In genomic region chr3:117061831-117062230, GRCm38 (mm10) we compare ENCODE assay signal across 9 mouse cellular contexts.
A peak's percentile ranks its signal among the peaks of the same experiment; 100 is the strongest.
DNase-seq lines count a peak whose midpoint lies in the region; ATAC-seq and TF ChIP-seq lines count a peak whose summit lies in the region.
"Had no signal": no experiment of that assay in that cellular context is flagged by ENCODE, and none has a peak within 500 bp of the region (broad histone marks: within the 10 kb centered on the region; RNA-seq: fewer than 3 reads in every experiment).

No protein-coding gene starts in this region.

- DNase-seq in kidney, adult 18-20 months = peak; percentile 23
- DNase-seq in kidney, postnatal 14 days = no peak
- DNase-seq in ES-E14 (ENCODE audit: low read depth, low spot score) (peak; percentile 42), ZHBTc4 (ENCODE audit: low read depth, low spot score) (peak; percentile 58)
- no peak for DNase-seq in retina, embryonic 14.5 days (ENCODE audit: low spot score)

- ATAC-seq in liver, embryonic 15.5 days (ENCODE audit: insufficient read depth) = no peak
- ATAC-seq in erythroblast, adult 5-6 weeks (replicated peaks; ENCODE audit: low FRiP score, poor library complexity, severe bottlenecking) = no peak

- no peaks in the 10 kb centered on the region for H3K4me1 ChIP-seq in ES-E14 (ENCODE audit: control insufficient read depth in 2 of 2, insufficient read depth in 2 of 2, low read length in 2 of 2, poor library complexity in 1 of 2)
- H3K4me1 ChIP-seq in liver, embryonic 15.5 days (replicated peaks) = no peaks in the 10 kb centered on the region
- H3K4me1 ChIP-seq: hindbrain, embryonic 13.5 days had no signal

- H3K9ac ChIP-seq in ES-E14 (ENCODE audit: insufficient read depth, low read depth, low read length, poor library complexity, severe bottlenecking) = no peak overlapping the region
- H3K9ac ChIP-seq in liver, embryonic 15.5 days = no peak overlapping the region
- H3K9ac ChIP-seq: hindbrain, embryonic 13.5 days had no signal

- H3K36me3 ChIP-seq in ES-E14 (ENCODE audit: control insufficient read depth, insufficient read depth, low read length, poor library complexity, severe bottlenecking) = no peaks in the 10 kb centered on the region
- no peaks in the 10 kb centered on the region for H3K36me3 ChIP-seq in liver, embryonic 15.5 days (replicated peaks)
- H3K36me3 ChIP-seq: hindbrain, embryonic 13.5 days had no signal

- no peaks in the 10 kb centered on the region for H3K9me3 ChIP-seq in ES-E14 (ENCODE audit: control insufficient read depth, insufficient read depth, low read depth, low read length)
- H3K9me3 ChIP-seq in liver, embryonic 15.5 days (replicated peaks) = no peaks in the 10 kb centered on the region
- H3K9me3 ChIP-seq: hindbrain, embryonic 13.5 days had no signal

- H3K27me3 ChIP-seq in liver, embryonic 15.5 days = no peaks in the 10 kb centered on the region
- H3K27me3 ChIP-seq: hindbrain, embryonic 13.5 days had no signal

- no peak overlapping the region for H3K4me3 ChIP-seq in ES-E14 (ENCODE audit: insufficient read depth in 1 of 2, low read depth in 1 of 2, low read length in 2 of 2, poor library complexity in 1 of 2, severe bottlenecking in 1 of 2)
- no peak overlapping the region for H3K4me3 ChIP-seq in liver, embryonic 15.5 days (replicated peaks)
- H3K4me3 ChIP-seq: erythroblast, embryonic 14.5 days; hindbrain, embryonic 13.5 days had no signal

- no peak overlapping the region for H3K27ac ChIP-seq in ES-E14 (ENCODE audit: insufficient read depth, low read depth, low read length, poor library complexity, severe bottlenecking)
- peak overlapping the region; percentile 45; the same call in 1 of the 2 replicates for H3K27ac ChIP-seq in liver, embryonic 15.5 days (replicated peaks)
- H3K27ac ChIP-seq: hindbrain, embryonic 13.5 days had no signal

- in situ Hi-C loops in ES-E14 (cut with MboI; ENCODE audit: low sequenced_read_pairs in 2 of 2, unreplicated experiment in 2 of 2) = loop anchor here (5.0 to 25.0 kb wide), 2 partner anchors 150 to 155 kb away; no protein-coding TSS in a partner anchor

- no peak overlapping the region for H3K4me2 ChIP-seq in liver, embryonic 15.5 days
- H3K4me2 ChIP-seq: hindbrain, embryonic 13.5 days had no signal

- 61% methylated on average over 1 of the region's 1 CpGs for WGBS in liver, embryonic 15.5 days (ENCODE audit: insufficient replicate concordance)

TF ChIP-seq in ES-E14, 5 proteins besides CTCF, POLR2A, EP300 and RAD21:
- TF ChIP-seq ZNF384 (IDR thresholded peaks at IDR 0.05; ENCODE audit: low read depth, low read length) = no peak
- TF ChIP-seq CHD2 (IDR thresholded peaks at IDR 0.05; ENCODE audit: low read depth, low read length) = no peak
- peak; percentile 69 for TF ChIP-seq ZC3H11A (IDR thresholded peaks at IDR 0.05; ENCODE audit: borderline replicate concordance, low read depth, low read length)

Comparison
In these comparisons a context has a peak if more than half of its experiments do, and no peak if none do; other contexts are left out.
1. DNase-seq: peak in kidney, adult 18-20 months (single experiment), ES-E14 (single experiment) and ZHBTc4 (single experiment); none in kidney, postnatal 14 days (single experiment) and retina, embryonic 14.5 days (single experiment).